Mouse (Mus musculus): ENCODE measurements around the gene Magi2. TPM values are rescaled to one million over a fixed set of nuclear protein-coding genes. Genes with fewer than 3 reads are reported as not detected.

Magi2 gene
- polyA plus RNA-seq, 1 experiment from 2014 or later = 8.4 TPM

DNA sequence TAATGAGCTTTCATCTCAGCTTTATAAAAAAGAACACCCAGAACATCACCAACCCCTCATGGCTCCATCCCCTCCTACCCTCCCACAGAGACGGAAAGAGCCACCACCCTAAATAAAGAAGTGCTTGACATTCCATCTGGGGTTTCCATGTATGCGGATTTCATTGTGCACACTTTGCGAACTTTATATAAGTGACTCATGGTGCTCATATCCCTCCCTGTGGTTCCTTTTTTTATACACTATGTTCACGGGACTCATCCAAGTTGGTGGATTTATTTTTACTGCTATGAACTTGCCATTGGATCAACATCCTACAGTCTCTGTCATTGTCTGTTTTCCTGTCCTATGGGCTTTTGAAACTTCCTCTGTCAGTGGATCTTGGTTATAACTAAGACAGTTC, 1388.1 kb downstream of the Magi2 start:
- no peak for DNase-seq (ENCODE audit: low spot score)
- ATAC-seq = no peak
- WGBS = 92% methylated on average over 4 of the region's 4 CpGs

DNA sequence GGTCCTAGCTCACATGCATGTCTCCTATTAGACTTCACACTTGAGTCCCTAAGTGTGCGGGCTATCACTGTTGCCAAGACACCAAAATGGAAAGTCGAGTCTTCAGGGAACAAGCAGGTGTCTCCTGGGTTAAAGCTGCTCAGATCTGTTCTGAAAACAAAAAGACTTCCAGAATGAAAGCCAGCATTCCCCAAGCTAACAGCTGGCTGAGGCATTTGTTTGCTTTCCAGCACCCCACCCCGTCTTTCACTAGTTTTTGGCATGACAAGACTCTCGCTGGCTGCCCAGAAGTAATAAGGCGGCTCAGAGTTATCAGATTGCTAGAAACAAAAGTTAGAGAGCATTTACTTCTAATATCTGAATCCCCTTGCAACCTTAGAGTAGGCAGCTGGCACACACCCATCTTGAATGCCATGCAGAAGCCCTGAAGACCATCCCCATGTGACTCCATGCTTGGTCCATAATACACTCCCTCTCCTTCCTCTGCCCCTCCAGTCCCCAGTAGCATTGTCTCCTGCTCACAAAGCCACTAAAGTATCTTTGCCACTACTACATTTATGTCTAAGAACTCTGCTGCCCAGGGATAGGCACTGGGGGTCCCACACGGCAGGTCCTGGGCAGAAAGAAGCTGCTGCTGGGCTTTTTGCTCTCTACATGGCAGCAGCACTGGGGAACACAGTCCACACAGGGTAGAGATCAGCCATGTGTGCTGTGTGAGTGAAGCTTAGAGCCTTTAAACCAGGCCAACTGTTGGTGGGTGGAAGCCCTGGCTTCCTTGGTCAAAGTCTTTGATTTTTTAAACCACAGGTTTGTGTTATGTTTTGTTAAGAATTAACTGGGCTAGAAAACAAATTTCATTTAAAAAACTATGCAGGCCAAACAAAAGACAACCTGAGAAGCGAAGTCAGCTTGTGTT, 1394.0 kb downstream of the Magi2 start:
- Histone ChIP-seq H3K9ac (ENCODE audit: low read length) (no peak overlapping the region), H3K9me3 (replicated peaks; ENCODE audit: control insufficient read depth, low read length) (no peaks in the 10 kb centered on the region), H3K27me3 (replicated peaks; ENCODE audit: control insufficient read depth, insufficient read depth, low read length) (no peaks in the 10 kb centered on the region), H3K4me3 (ENCODE audit: low read depth, low read length) (no peak overlapping the region), H3K27ac (ENCODE audit: low read depth, low read length) (no peak overlapping the region), H3K4me1 (ENCODE audit: control insufficient read depth, insufficient read depth, low read length) (no peaks in the 10 kb centered on the region), H3K36me3 (ENCODE audit: control insufficient read depth, insufficient read depth, low read length) (no peaks in the 10 kb centered on the region), H3K4me2 (ENCODE audit: low read length) (no peak overlapping the region)
- ATAC-seq (no peak), DNase-seq (ENCODE audit: low spot score) (no peak)
- WGBS = 74% methylated on average over 7 of the region's 7 CpGs

More for the DNA sequence above, 1388.1 kb downstream of the Magi2 start:
- H3K9me3 ChIP-seq (replicated peaks; ENCODE audit: control insufficient read depth, low read length) = no peaks in the 10 kb centered on the region
- no peak overlapping the region for H3K27ac ChIP-seq (ENCODE audit: low read depth, low read length)
- H3K27me3 ChIP-seq (replicated peaks; ENCODE audit: control insufficient read depth, insufficient read depth, low read length) = no peaks in the 10 kb centered on the region
- no peaks in the 10 kb centered on the region for H3K4me1 ChIP-seq (ENCODE audit: control insufficient read depth, insufficient read depth, low read length)
- no peak overlapping the region for H3K9ac ChIP-seq (ENCODE audit: low read length)
- no peak overlapping the region for H3K4me3 ChIP-seq (ENCODE audit: low read depth, low read length)
- no peak overlapping the region for H3K4me2 ChIP-seq (ENCODE audit: low read length)
- peaks cover 17% of the 10 kb centered on the region for H3K36me3 ChIP-seq (ENCODE audit: control insufficient read depth, insufficient read depth, low read length)

DNA sequence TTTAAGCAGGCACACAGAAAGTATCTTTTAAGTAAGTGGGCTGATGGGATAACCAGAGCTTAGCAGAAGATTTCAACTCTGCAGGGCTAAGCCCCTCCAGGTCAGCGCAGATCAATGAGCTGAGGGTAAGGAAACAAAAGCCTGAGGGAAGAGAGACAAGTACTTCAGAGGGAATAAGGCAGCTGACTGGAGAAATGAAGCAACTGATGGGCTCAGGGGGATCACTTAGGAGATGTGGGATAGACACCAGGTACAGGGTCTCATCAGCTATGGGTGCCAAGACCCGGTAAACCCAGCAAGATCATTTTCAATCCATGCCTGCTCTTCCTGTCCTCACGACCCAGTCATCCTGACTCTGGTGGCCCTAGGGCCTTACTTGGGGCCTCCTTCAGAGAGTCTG, 1395.6 kb downstream of the Magi2 start:
- WGBS = 61% methylated on average over 3 of the region's 3 CpGs
- ATAC-seq (no peak), DNase-seq (ENCODE audit: low spot score) (no peak)
- Histone ChIP-seq H3K9ac (ENCODE audit: low read length) (no peak overlapping the region), H3K27me3 (replicated peaks; ENCODE audit: control insufficient read depth, insufficient read depth, low read length) (no peaks in the 10 kb centered on the region), H3K9me3 (replicated peaks; ENCODE audit: control insufficient read depth, low read length) (no peaks in the 10 kb centered on the region), H3K27ac (ENCODE audit: low read depth, low read length) (no peak overlapping the region), H3K4me2 (ENCODE audit: low read length) (no peak overlapping the region), H3K36me3 (ENCODE audit: control insufficient read depth, insufficient read depth, low read length) (no peaks in the 10 kb centered on the region), H3K4me1 (ENCODE audit: control insufficient read depth, insufficient read depth, low read length) (no peaks in the 10 kb centered on the region), H3K4me3 (ENCODE audit: low read depth, low read length) (no peak overlapping the region)

DNA sequence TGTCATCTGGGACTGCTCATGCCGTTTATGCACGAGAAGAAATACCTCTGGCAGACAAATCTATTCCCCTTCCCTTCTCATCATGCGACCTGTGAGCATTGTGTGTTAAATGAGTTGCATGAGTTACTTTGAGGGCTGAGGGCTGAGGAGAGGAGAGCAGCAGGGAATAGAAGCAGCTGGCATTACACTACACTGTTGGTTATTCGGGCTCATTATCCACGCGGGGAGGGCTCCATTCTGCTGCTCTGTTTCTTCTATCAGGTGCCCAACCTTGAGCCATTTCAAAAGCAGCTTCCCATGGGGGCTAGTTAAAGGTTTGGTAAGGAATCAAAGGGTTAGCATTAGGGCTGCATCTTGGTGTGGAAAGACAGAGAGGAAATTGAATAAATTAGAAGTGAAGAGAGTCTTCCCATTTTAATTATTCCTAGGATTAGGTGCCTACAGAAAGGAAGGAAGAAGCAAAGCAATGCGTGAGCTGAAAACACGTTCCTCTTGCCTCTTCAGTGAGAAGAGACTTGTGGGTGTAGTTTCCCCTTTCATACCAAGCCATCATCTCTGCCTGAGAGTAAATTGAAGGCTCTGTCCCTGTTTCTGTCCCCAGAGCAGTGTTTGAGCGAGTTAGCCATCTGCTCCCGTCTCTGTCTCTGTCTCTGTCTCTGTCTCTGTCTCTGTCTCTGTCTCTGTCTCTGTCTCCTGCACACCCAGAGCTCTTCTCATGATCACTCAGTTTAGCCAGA, 1396.2 kb downstream of the Magi2 start:
- H3K9me3 ChIP-seq (replicated peaks; ENCODE audit: control insufficient read depth, low read length) = no peaks in the 10 kb centered on the region
- DNase-seq (ENCODE audit: low spot score) (peak; percentile 46), ATAC-seq (peak; percentile 72)
- no peak overlapping the region for H3K4me2 ChIP-seq (ENCODE audit: low read length)
- no peaks in the 10 kb centered on the region for H3K27me3 ChIP-seq (replicated peaks; ENCODE audit: control insufficient read depth, insufficient read depth, low read length)
- no peak overlapping the region for H3K27ac ChIP-seq (ENCODE audit: low read depth, low read length)
- no peak overlapping the region for H3K4me3 ChIP-seq (ENCODE audit: low read depth, low read length)
- 38% methylated on average over 10 of the region's 10 CpGs for WGBS
- no peaks in the 10 kb centered on the region for H3K36me3 ChIP-seq (ENCODE audit: control insufficient read depth, insufficient read depth, low read length)
- no peak overlapping the region for H3K9ac ChIP-seq (ENCODE audit: low read length)
- no peaks in the 10 kb centered on the region for H3K4me1 ChIP-seq (ENCODE audit: control insufficient read depth, insufficient read depth, low read length)

DNA sequence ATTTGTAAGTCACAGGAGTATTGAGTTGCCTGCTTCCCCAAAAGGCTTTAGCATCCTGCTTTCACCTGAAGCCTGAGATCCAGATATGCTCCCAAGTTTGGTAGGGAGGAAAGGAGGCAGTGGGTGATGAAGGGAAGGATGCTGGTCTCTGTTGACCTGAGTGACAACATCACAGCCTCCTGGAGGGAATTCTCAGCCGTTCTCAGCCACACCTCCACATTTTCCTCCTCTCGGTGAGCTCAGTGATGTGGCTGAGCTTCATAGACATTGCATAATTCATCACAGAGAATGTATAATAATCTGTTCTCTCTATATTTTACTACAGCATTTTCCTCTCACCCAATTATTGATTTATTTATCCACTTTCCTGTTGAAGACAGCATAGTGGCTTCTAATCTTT, 1398.3 kb downstream of the Magi2 start:
- H3K27ac ChIP-seq (ENCODE audit: low read depth, low read length) = no peak overlapping the region
- no peak for DNase-seq (ENCODE audit: low spot score)
- H3K9ac ChIP-seq (ENCODE audit: low read length) = no peak overlapping the region
- no peaks in the 10 kb centered on the region for H3K36me3 ChIP-seq (ENCODE audit: control insufficient read depth, insufficient read depth, low read length)
- 81% methylated on average over 2 of the region's 2 CpGs for WGBS
- H3K4me3 ChIP-seq (ENCODE audit: low read depth, low read length) = no peak overlapping the region
- H3K9me3 ChIP-seq (replicated peaks; ENCODE audit: control insufficient read depth, low read length) = no peaks in the 10 kb centered on the region
- H3K4me2 ChIP-seq (ENCODE audit: low read length) = no peak overlapping the region
- no peaks in the 10 kb centered on the region for H3K27me3 ChIP-seq (replicated peaks; ENCODE audit: control insufficient read depth, insufficient read depth, low read length)
- no peaks in the 10 kb centered on the region for H3K4me1 ChIP-seq (ENCODE audit: control insufficient read depth, insufficient read depth, low read length)
- ATAC-seq = no peak

DNA sequence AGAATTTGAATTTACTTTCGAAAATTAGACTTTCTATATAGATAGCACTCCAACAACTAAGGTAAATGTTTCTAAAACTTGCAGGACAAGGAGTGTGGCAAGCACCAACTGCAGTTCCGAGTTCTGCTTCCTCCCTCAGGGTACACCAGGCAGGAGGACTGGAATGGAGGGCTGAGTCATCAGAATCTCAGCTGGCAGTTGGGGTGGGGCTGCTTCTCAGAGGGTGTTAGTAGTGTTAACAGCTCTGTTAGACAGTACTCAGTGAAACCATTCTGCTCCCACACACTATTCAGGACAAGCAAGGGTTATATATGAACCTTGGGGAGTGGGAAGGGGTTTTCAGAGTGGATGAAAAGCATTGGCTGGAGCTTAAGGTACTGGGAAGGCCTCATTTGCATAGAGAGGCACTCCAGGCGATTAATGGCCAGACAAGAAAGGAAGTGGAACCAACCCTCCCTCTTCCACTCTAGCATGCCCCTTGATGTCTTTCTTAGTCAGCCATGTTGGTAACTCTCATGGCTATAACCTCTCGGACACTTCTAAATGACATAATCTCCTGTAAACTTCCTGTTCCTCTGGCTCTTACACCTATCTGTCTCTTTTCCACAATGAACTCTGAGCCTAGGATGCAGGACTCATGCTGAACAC, 1402.2 kb downstream of the Magi2 start:
- Histone ChIP-seq H3K9ac (ENCODE audit: low read length) (no peak overlapping the region), H3K27me3 (replicated peaks; ENCODE audit: control insufficient read depth, insufficient read depth, low read length) (no peaks in the 10 kb centered on the region), H3K9me3 (replicated peaks; ENCODE audit: control insufficient read depth, low read length) (no peaks in the 10 kb centered on the region), H3K4me1 (ENCODE audit: control insufficient read depth, insufficient read depth, low read length) (no peaks in the 10 kb centered on the region), H3K4me2 (ENCODE audit: low read length) (no peak overlapping the region), H3K4me3 (ENCODE audit: low read depth, low read length) (no peak overlapping the region), H3K27ac (ENCODE audit: low read depth, low read length) (no peak overlapping the region), H3K36me3 (ENCODE audit: control insufficient read depth, insufficient read depth, low read length) (no peaks in the 10 kb centered on the region)
- no peak for ATAC-seq
- WGBS = 63% methylated on average over 4 of the region's 4 CpGs
- DNase-seq (ENCODE audit: low spot score) = no peak

DNA sequence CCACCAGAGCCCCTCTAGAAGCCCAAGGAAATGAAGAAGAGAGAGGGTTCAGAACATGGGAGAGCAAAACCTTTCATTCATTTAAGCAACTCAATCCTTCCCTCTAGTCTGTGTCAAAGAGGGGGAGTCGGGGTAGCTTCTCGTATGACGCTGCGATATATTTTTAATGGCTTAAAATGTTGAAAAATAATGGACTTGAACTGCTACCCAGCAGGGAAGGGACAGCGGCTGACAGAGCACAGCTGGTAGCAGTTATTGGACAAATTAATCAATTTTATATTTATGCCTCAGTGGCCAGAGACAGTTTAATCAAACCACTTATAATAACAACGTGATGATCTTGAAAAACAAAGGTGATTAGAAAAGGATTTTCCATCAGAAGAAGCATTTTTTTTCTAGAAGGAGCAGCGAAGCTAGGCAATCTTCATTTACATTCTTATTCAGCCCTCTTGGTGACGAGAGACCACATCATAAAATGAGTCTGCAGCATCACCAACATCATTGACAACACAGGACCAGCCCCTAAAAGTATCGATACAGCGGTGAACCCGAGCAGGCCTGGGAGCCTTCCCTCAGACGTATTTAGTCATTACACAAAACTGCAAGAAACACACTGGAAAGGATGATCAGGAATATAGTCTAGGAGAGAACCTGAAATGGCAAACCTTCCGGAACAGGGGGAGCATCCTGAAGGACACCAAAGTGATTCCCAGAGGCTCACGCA, 1407.4 kb downstream of the Magi2 start:
- no peak for ATAC-seq
- H3K27me3 ChIP-seq (replicated peaks; ENCODE audit: control insufficient read depth, insufficient read depth, low read length) = no peaks in the 10 kb centered on the region
- 69% methylated on average over 14 of the region's 14 CpGs for WGBS
- no peak overlapping the region for H3K4me2 ChIP-seq (ENCODE audit: low read length)
- H3K4me3 ChIP-seq (ENCODE audit: low read depth, low read length) = no peak overlapping the region
- no peak for DNase-seq (ENCODE audit: low spot score)
- no peak overlapping the region for H3K27ac ChIP-seq (ENCODE audit: low read depth, low read length)
- H3K4me1 ChIP-seq (ENCODE audit: control insufficient read depth, insufficient read depth, low read length) = no peaks in the 10 kb centered on the region; the same call in 1 of the 2 replicates
- H3K9me3 ChIP-seq (replicated peaks; ENCODE audit: control insufficient read depth, low read length) = no peaks in the 10 kb centered on the region
- no peaks in the 10 kb centered on the region for H3K36me3 ChIP-seq (ENCODE audit: control insufficient read depth, insufficient read depth, low read length)
- H3K9ac ChIP-seq (ENCODE audit: low read length) = no peak overlapping the region

DNA sequence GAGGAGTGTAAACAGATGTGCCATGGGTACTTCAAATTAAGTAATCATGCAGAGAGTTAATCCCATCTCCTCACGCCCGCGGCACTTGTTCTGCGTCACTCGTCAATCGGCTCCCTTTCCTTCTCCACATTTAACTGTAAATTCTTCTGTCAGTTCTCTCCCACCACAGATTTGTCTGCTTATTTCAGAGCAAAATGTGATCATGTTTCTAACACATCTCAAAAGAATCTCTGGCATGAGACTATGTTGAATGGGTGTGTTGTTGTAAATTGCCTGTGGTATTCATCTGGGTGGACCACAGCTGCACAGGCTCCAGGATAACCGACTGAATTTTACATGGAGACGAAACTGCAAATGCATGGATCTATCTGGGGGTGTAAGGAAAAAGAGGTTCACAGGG, 1408.0 kb downstream of the Magi2 start:
- Histone ChIP-seq H3K36me3 (ENCODE audit: control insufficient read depth, insufficient read depth, low read length) (no peaks in the 10 kb centered on the region), H3K4me2 (ENCODE audit: low read length) (no peak overlapping the region), H3K27me3 (replicated peaks; ENCODE audit: control insufficient read depth, insufficient read depth, low read length) (no peaks in the 10 kb centered on the region), H3K9ac (ENCODE audit: low read length) (no peak overlapping the region), H3K27ac (ENCODE audit: low read depth, low read length) (no peak overlapping the region), H3K4me1 (ENCODE audit: control insufficient read depth, insufficient read depth, low read length) (no peaks in the 10 kb centered on the region; the same call in 1 of the 2 replicates), H3K4me3 (ENCODE audit: low read depth, low read length) (no peak overlapping the region), H3K9me3 (replicated peaks; ENCODE audit: control insufficient read depth, low read length) (no peaks in the 10 kb centered on the region)
- DNase-seq (ENCODE audit: low spot score) (no peak), ATAC-seq (no peak)
- WGBS = 67% methylated on average over 8 of the region's 8 CpGs
